Mouse (Mus musculus): ENCODE measurements around the gene Olfr538.
"Not testable (repeated sequence)": the region's sequence is repeated elsewhere in the genome, so short reads cannot be mapped to it uniquely, and the experiment has no call there.

Gene Olfr538

DNA sequence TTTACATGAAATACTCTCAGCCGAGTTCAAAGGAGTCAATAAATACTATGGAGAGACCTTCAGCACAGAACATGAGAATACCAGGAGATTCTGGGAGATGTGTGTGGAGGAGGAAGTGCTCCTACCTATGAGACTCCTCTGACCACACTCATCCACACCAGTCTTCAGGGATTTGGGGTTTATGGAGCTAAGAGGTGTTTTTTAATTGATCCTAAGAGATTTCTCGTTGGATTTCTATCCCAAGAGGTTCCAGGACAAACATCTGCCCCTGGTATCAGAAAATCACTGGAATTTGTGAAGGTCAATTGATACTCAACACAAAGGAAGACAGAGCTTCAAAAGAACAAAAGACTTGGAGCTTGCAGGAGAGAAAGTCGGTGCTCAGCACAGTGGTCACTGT lies at the start of gene Olfr538:
Gene Olfr538 (plus strand): TSS at position 301 of the 400 bp plus-strand sequence.
- in situ Hi-C loops (cut with MseI, MboI), result no loop called here

DNA sequence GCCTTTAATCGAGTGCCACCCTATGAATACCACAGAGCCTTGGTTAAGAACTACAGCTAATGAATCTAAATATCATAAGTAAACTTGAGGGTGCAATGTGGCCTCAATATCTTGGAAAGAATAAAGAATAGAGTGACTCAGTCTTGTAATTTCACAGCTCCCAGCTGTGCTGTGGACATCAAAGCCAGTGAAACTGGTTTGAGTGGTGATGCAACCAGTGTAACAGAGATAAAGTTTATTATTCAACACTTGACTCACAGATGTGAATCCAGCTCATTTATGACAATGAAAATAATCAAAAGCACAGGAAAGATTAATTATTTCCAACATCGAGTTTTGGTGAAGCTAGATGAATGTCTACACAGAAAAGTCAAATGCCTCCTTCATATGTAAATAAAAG lies 27.9 kb upstream of the Olfr538 start:
- in situ Hi-C loops (cut with MseI, MboI), result no loop called here

DNA sequence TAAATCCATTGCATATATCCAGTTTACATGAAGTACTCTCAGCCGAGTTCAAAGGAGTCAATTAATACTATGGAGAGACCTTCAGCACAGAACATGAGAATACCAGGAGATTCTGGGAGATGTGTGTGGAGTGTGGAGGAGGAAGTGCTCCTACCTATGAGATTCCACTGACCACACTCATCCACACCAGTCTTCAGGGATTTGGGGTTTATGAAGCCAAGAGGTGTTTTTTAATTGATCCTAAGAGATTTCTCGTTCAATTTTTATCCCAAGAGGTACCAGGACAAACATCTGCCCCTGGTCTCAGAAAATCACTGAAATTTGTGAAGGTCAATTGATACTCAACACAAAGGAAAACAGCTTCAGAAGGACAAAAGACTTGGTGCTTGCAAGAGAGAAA lies 33.3 kb downstream of the Olfr538 start, which contains the start of gene Olfr46:
Gene Olfr46 (plus strand): TSS at position 301 of the 400 bp plus-strand sequence.
- in situ Hi-C loops (cut with MseI, MboI), result not testable (repeated sequence)
